Mouse (Mus musculus): ENCODE measurements around the gene Orc4.

- TF ChIP-seq POLR2A (IDR thresholded peaks at IDR 0.05; ENCODE audit: low read depth, low read length) (no peak), CTCF (IDR thresholded peaks at IDR 0.05; ENCODE audit: extremely low read depth, insufficient read length, insufficient replicate concordance, low read depth, low read length) (no peak)
Observed at GRCm38 (mm10) chr2:48935058-48935457, 15.0 kb downstream of the Orc4 start.

All from small intestine, adult 2 months (tissue).